Mouse (Mus musculus) G1E-ER4 (cell line): ENCODE measurements around the gene Myo16. TPM values are rescaled to one million over a fixed set of nuclear protein-coding genes. Genes with fewer than 3 reads are reported as not detected.

Experiments used
- GATA1 ChIP-seq: IDR thresholded peaks from one replicate; pipeline ENCODE4 v1.8.0; 2012; ENCODE audit warnings: low read length, inconsistent platforms
- polyA plus RNA-seq: library from polyadenylated mRNA; stranded (reverse); fragments of >175 nt; gene quantifications from 2 replicates; pipeline ENCODE4 v1.2.3, GENCODE M21; 2012

Myo16 gene
- polyA plus RNA-seq, 1 experiment, result 0.04 TPM

GRCm38 (mm10) chr8:10561616-10562015, 407.9 kb downstream of the Myo16 start:
- TF ChIP-seq GATA1, result no peak

GRCm38 (mm10) chr8:10562046-10562445, 408.3 kb downstream of the Myo16 start:
- TF ChIP-seq GATA1, result no peak

DNA sequence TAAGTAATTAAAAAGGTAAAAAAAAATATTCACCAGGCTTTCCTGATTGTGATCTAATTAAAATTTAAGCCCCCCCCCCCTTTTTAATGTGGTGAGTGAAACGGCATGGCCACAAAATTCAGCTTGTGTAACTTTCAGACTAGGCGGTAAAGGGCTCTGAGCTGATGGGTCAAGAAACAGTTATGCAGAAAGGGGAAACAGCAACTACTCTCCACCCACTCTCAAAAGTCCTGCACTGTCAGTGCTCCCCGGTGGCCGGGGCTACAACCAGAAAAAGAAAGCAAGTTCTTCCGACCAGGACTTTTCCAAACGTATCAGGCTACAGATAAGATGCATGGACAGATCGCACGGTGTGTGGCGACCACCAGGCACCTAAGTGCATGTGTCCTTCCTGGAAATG, 408.9 kb downstream of the Myo16 start:
- no peak for TF ChIP-seq GATA1

- no peak for TF ChIP-seq GATA1
Measured at GRCm38 (mm10) chr8:10565231-10566029, 411.7 kb downstream of the Myo16 start.

DNA sequence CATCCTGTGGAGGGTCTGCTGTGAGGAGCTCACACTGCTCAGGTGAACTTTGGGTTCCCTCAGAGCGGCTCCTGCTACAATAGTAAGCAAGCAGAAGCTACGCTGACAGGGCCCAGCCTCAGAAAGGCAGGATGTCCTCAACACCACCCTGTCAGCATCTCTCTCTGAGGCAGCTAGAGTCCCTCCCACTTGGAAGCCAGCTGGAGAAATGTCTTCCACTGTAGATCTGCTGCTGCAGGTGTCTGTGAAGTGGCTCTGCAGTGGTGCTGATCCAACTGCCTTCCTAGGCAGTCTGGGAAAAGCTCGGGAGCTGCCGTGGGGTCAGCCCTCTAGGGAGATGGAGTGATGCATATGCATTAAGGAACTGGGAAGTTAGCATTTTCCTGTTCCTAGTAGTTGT, 414.7 kb downstream of the Myo16 start:
- TF ChIP-seq GATA1, result no peak

GRCm38 (mm10) chr8:10574096-10574495, 420.4 kb downstream of the Myo16 start:
- no peak for TF ChIP-seq GATA1

GRCm38 (mm10) chr8:10575244-10575643, 421.5 kb downstream of the Myo16 start:
- TF ChIP-seq GATA1, result no peak

DNA sequence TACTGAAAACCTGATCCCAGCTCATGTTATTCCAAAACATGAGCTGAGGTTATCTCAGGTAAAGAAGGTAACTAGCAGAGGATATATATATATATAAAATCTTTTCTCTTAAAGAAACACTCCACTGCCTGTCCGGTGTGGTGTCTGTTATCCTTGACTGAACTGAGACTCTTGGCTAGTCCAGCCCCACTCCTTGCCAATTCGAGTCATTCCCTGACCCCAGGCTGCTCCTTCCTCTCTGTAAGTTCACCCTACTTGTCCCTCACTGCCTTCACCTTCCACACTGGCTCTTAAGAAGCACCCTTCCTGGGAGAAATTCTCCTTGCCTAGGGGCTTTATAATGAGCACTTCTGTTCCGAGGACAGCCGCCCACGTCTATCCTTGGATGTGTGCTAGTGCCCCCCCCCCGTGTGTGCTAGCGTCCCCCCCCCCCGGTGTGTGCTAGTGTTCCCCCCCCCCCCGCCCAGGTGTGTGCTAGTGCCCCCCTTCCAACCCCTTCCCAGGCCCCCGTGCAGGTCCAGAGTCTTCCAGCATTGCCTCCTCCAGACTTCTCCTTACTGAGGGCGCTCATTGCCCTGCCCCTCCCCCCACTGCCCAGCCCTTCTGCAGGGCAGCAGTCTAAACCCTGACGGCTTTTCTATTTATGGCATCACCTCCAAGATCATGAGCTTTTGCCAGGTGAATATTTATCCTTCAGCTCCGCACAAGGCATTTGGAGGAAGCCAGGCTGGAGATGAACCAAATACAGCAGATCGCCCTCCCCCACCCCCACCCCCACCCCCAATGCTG, 433.4 kb downstream of the Myo16 start:
- TF ChIP-seq GATA1, result no peak

GRCm38 (mm10) chr8:10589422-10589933, 435.8 kb downstream of the Myo16 start:
- no peak for TF ChIP-seq GATA1

DNA sequence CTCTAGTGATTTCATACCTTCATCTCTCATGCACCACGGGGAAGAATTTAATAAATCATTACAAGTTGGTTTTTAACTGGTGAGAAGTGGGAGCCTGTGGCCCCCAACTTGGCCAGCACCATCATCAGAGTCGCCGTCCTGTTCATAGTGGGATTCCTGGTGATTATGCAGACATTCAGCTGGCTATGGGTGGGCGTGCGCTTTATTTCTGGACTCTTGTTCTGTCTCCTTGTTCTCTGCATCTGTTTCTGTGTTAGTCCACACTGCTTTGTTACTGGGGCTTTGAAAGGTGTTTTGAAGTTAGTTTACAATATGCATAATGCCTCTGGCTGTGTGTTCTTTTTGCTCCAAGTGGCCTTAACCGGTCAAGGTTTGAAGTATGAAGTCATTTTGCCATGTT, 439.2 kb downstream of the Myo16 start:
- TF ChIP-seq GATA1, result no peak

DNA sequence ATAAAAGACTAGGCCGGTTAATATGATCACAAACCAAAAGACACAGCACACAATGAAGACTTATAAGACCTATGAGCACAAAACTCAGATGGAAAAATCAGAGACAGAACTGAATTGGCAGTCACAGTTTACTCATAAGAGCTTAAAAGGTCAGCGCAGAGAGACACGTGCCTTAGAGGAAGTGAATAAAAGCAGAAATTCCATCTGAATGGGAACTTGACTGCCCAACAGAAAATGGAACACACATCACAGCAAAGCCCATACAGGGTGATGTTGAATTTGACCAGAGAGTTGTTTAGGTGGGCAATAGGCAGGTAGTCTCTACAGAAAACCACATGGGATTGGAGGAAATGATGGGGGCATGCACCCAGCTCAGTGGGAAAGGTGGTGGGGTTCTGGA, 442.6 kb downstream of the Myo16 start:
- TF ChIP-seq GATA1, result no peak

- TF ChIP-seq GATA1, result no peak
Measured at GRCm38 (mm10) chr8:10597595-10597994, 443.9 kb downstream of the Myo16 start.

- no peak for TF ChIP-seq GATA1
Measured at GRCm38 (mm10) chr8:10598889-10599288, 445.2 kb downstream of the Myo16 start.

DNA sequence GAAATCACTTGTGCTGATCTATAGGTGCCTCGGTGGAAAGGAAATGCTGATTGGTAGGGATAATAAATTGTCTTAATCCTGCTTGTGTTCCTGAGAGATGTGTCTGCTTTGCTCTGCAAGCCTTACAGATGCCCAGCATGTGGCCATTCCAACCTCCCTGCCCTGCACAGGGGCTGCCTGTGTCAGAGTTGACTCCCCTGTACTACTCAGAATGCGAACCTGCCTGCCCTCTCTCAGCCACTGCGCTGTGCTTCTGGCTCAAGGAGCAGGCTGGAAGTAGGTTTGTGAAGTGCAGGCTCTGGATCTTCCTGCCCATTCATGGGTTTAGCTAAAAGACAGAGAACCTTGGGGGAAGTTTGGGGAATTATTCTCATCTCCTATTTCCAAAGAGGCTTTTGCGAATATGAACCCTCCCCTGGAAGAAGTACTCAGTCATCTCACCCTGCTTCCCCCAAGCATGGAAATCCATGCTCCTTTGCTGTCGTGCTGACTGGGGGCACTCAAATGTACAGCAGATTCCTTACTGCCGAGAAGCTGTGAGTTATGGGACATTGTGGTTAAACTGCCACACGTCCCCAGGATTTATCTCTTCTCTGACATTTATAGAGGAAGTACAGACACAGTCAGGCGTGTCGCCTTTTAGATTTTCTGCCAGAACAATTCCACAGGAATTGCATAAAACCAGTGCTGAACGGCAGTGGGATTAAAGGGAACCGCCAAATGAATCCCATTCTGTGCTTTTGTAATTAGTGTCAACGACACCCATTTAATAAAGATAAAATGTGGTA, 452.5 kb downstream of the Myo16 start:
- TF ChIP-seq GATA1, result no peak

DNA sequence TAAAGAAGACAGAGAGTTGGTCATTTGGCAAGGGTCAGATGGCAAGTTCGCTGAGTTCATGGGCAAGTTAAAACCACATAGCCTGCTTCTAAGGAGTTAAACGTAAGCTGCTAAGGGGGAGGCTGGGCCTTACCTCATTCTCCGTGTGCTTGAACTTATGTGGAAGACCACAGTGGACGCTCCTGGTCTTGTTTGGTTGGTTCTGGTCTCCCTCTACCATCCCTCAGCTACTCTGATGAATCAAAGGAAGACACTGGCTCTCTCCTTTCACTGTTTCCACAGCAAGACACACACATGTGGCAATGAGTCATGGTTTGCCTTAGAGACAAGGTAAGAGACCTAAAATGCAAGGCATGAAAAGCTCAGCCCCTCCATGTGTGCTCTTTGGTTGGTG, 453.1 kb downstream of the Myo16 start:
- no peak for TF ChIP-seq GATA1

DNA sequence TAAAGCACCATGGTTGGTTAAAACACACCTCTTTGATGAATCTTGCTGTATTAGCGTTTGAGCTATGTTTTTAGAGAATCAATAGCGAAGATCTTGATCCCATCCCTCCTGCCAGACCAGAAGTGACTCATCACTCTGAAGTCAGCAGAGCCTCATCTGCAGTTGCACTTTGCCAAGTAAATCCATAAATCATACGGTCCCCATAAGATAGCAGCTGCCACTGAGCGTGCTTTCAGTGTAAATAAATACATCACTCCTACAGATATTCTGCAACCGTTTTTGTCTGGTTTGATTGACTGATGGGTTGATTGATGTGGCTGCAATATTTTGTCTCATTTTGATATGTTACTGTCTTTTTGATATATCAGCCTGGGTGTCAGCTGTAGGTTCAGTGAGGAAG, 457.9 kb downstream of the Myo16 start:
- peak; percentile 26 for TF ChIP-seq GATA1

DNA sequence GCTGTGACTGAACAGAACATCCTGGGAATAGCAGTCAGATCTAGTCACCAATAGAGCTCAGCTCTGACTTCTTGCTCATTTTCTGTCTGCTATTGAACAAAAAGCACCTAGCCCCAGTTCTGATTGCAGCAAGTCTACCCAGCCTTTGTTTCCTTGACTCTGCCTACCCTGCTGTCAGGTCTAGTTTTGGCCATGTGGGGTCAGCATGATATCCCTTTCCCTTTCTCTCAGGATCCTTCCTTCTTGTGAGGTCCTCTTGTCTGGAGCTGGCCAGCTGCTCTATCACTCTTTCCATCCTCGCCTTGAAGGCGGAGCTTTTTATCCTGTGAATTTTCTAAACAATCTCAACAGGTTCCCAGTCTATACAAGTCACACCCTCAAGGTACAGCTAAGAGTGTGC, 459.7 kb downstream of the Myo16 start:
- no peak for TF ChIP-seq GATA1
